Mouse (Mus musculus): ENCODE measurements around the gene Cdh4.

The Cdh4 gene

DNA sequence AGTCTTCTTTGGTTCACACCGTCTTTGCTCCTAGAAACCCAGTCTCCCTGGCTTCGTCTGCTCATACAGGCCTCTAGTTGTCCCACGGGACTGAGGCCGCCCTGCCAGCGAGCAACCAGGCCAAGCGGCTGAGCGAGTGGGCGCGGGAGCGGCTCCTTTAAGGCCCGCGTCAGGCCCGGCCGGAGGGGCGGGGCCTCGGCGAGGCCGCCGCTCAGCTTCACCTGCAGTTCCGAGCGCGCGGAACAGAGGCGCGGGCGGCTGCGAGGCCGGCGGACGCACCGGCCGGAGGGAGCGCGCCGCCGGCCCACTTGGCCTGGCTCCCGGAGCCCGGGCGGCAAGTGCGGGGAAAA is at the start of gene Cdh4:
Gene Cdh4 (plus strand): TSS at position 241 of the 350 bp plus-strand sequence.
- peak in 1 of 2 experiments; percentile 5 for DNase-seq

GRCm38 (mm10) chr2:179395442-179395841 is 46.8 kb upstream of the Cdh4 start:
- no peak for DNase-seq

DNA sequence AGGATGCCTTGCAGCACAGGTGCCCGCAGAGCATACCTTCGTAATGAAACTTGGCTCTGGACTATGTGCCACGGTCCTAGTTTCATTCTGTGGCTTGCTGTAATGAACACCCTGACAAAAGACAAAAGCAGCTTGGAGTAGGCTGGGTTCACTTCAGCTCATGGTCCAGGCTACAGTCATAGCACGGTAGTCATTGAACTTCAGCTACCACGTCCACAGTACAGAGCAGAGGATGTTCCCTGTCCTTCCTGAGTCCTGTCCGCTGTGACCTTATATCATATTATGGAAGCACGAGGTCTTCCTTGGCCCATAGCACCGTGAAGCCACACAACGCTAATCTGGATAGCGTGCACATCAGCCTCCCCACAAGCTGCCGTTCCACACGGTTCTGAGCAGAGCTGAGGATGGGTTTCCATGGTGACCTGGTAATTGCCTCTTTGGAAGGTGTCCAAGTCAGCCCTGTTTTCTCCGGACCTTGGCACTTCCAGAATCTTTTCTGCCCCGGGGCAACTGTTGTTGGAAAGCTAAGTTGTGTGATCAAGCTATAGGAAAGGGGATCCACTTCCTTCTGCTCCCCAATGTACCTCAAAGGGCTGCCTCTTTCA is 42.5 kb upstream of the Cdh4 start:
- no peak for DNase-seq

DNA sequence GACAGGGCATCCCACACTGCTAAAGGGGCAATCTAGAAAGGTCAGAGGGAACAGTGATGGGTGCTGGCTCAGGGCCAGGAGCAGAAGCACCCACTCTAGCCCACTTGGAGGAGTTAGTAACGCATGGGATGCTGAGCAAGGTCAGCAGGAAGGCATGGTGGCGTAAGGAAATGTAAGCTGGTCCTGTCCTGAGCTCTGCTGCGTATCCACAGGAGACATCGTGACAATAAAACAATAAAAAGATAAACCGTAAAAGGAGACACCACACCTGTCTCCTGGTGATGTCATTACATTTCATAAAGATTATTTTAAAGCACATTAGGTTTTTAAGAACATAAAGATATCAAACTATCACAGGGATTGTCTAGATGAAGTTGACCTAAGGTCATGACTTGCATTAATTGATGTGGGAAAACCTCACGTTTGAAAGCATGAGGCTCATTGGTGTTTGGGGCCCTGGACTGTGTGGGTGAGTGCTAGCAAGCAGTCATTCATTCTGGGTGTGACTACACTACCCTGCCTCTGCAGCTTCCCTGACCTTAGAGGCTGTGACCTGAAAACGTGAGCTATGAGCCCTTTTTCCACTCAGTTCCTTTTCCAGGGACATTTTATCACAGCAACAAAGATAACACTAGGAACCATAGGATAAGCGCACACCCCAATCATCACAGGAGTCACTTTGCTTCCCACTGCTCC is 31.2 kb upstream of the Cdh4 start:
- no peak for DNase-seq

DNA sequence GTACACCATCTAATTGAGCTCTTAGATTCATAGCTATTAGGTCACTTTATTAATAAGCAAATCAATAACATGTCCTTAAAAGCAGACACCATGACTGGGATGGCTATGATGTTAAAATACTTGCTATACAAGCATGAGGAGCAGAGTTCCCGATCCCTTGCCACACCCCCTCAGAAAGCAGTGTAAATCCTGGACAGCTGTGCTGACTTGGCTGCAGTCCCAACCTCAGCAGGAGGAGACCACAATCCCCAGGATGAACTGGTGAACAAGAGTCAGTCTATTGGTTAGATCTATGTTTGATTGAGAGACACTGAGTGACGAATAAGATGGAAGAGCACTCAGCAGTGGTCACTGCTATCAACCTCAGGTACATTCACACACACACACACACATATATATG is 29.3 kb upstream of the Cdh4 start:
- no peak for DNase-seq

DNA sequence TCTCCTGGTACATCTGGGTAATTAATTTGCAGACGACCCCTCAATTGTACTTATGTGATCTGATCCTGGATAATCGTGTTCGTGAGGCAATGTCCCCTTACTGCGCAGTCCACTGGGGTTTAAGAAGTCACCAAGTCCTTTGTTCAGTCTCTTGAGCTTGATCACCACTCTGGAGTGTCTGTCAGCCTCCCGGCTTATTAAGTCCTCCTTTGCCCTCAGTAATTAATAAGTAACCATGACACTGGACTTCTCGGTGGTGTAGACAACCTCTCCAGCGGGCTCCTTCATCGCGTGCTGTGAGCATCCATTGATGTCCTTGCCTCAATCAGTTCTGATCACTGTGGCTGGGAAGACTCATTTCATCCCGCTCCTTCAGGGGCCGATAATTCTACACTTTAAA is 28.0 kb upstream of the Cdh4 start:
- DNase-seq, result no peak

DNA sequence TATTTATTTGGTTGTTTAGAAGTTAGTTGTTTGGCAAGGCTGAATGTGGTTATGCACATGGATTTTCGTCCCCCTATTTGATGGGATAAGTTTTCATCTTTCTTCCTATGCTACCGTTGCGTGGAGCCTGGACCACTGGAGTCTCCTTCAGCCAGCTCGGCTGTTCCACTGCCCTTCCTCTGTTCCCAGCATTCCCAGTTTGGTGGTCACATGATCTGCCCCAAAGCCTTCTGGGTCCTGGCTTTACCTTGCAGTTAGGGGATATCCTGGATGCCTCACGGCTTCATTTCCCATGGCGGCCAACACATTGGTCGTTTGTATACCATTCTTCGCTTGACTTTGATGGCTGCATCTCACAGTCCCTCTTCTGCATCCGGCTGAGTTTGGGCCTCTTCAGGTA is 27.5 kb upstream of the Cdh4 start:
- no peak for DNase-seq

- DNase-seq, result no peak
These were observed 26.3 kb upstream of the Cdh4 start for GRCm38 (mm10) chr2:179415892-179416403.

DNA sequence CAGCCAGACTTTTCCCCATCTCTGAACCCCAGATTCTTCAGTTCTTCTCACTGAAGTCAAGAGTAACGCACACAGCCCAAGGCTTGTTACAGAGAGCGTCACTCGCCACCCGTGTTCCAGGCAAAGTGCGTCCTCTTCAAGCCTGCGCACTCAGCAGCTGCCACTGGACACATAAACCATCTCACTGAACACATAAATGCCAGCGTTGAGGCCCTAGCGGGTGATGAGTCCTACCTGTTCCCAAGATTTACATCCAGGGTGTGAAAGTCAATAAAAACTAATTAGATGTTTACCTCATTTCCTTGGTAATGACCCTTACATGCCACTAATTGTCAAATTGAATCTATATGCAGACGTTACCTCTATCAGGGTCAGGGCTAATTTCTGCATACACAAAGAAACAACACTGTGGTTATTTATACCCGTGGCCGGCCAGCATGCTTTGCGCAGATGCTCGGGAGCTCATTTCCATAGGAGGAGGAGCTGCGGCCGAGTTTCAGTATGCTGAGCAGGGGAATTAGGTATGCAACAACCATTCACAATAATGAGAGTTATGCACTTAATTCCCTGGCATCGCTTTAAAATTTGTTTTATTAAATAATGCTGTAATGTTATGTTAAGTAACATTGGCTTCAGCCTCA is 25.5 kb upstream of the Cdh4 start:
- DNase-seq, result no peak

GRCm38 (mm10) chr2:179425602-179426001 is 16.6 kb upstream of the Cdh4 start:
- no peak for DNase-seq

DNA sequence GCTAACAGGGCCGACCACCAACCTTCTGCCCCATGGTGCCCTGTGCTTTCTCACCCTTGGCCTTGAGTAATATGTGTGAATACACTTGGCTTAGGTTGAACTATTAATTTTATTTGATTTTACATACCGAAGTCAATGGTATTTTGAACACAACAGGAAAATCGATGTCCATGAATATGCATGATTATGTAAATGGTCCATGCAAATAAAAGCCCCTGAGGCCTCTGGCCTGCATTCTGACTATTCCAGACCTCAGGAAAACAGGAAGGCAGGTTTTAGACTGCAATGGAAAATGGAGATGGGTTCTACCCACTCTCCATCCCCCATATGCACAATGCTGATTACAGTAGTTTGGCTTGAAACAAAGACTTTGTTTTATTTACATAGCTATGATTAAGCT is 13.3 kb upstream of the Cdh4 start:
- DNase-seq, result no peak

GRCm38 (mm10) chr2:179440161-179440560 is 2.1 kb upstream of the Cdh4 start:
- DNase-seq, result no peak

GRCm38 (mm10) chr2:179441086-179441485 is 1.1 kb upstream of the Cdh4 start:
- DNase-seq, result no peak

- DNase-seq, result no peak
These were observed 514 bp upstream of the Cdh4 start for GRCm38 (mm10) chr2:179441717-179442116.

DNA sequence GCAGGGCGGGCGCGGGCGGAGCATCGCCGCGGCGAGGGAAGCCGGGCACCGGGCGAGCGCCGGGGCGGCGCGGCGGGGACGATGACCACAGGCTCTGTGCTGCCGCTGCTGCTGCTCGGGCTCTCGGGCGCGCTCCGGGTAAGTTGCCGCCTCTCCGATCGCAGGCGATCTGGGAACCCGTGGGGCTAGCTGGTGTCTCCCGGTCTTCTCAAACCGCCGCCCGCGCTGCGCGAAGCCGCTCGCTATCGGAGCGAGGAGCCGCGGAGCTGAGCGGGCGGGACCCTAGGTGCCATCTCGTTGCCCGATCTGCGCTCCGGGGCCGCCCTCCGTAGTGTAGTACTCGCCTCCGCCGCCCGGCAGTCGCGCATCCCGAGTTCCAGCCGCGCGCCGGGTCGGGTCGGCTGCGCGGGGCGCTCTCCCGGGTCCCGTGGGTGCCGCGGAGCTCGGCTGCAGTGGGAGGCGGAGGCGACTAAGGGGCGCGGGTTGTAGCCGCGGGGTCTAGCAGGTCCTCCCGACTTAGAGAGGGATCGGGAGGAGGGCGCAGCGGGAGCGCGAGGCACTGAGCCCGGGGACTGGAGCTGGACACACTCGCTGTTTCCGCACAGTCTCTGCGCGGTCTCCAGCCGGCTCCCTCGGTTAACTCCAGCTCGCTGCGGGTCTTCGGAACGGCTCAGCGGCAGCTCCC is 452 bp downstream of the Cdh4 start:
- DNase-seq, result no peak

DNA sequence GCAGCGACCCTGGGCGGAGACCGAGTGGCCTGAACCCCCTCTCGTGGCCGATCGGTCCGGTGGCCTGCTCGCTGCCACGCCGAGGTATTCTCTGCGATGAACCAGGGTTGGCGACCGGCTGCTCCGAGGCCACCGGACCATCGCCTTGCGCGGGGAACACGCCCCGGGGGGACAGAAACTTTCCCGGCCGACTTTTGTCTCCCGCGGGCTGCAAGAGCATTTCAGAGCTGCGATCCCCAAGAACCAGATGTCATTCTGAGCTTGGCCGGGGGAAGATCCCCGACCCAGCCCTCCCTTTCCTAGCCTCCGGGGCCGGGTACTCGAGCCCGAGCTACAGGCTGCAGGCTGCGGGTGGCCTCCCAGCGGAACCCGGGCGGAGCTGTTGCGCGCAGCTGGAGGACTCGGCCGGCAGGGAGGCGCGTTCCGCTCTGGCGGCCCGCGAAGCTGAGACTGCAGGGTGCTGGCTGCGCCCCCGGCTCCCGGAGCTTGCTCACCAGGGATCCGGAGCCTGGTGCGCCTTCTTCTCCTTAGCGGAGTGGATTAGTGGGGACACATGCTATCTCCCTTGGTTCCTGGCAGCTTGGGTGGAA is 1.1 kb downstream of the Cdh4 start:
- no peak for DNase-seq

DNA sequence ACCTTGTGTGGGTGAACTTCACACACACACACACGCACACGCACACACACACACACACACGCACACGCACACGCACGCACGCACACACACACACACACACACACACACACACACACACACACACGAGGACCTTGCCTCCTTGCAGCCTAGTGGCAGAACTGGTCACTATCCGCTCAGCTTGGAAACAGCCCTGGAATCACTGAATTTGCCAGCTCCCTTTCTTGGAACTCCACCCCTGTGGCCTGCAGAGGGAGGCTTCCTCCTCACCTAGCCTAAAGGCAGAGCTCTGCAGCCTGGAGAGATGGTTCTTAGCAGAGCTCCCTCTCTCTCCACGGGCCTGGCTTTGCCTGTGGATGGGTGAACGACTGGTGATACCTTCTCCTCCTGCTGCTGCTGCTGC is 1.7 kb downstream of the Cdh4 start:
- no peak for DNase-seq

DNA sequence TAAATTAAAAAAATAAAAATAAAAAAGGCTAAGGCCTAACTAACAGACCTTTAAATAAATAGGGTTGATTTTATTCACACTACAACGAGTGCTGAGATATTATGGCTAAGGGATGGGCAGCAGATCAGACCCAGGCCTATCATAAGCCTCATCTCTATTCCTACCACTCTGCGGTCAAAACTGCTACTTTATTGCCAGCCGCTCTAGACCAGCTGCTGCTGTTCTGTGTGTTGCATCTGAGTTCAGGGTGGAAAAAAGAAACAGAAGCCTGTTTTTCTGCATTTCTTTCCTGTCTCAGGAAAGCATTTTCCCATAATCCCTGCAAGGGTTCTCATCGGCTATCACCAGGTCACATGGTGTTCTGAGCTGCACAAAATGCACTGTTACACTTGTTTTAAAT is 6.0 kb downstream of the Cdh4 start:
- no peak for DNase-seq

GRCm38 (mm10) chr2:179449018-179449417 is 6.8 kb downstream of the Cdh4 start:
- no peak for DNase-seq

DNA sequence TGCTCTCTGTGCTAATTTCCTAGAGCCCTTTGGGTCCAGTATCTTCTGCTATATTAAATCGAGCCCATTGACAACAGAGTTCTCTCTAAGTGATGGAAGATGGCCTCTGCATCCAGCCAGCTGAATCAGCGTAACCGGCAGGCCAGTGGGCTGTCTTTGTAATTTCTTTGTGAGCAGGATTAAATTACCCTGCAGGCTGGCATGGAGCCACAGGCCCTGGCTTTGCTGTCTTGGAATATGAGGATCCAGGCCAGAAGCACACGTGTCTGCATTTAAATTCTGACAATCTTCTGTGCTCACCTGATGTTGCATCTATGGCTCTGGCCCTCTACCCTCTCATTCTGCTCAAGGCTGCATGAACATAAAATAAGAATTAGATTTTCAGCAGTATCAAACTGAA is 17.0 kb downstream of the Cdh4 start:
- no peak for DNase-seq

DNA sequence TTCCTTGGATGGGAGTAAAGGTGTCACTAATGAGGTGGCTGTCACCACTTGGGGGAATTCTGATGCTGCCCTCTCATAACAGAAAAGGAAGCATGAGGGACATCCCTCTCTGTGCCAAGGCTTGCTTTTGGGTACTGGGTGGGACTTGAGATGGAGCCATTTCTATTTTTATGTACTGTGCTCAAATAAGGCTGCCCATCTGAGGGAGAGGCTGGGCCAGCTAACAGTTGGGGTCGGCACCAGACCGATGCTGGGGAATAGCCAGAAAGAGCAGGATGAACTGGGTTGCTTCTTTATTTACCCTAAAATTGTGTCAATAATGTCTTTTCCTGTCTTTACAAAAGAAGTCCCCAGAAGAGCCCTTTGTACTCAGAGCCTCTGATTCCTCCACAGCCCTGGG is 17.4 kb downstream of the Cdh4 start:
- no peak for DNase-seq

DNA sequence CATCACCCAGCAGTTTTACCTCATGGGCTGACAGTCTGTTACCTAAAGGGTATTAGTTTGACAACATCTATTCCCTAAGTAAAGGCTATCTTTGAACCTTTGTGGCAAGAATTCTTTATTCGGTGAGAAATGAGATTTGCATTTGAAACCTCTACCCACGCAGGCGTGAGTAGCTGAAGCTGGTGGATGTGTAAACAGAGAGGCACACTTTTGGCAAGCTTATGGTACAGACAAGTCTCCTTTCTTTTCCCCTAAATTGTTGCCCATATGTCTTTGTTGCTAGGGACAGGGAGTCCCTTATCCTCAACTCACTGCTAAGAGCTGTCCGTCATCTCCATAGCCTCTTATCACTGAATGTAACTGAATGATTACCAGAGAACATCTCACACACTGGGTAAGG is 21.3 kb downstream of the Cdh4 start:
- no peak for DNase-seq

- no peak for DNase-seq
These were observed 25.7 kb downstream of the Cdh4 start for GRCm38 (mm10) chr2:179467839-179468445.
